Comparison of ENCODE assay signal across 31 mouse cellular contexts in the genomic region with DNA sequence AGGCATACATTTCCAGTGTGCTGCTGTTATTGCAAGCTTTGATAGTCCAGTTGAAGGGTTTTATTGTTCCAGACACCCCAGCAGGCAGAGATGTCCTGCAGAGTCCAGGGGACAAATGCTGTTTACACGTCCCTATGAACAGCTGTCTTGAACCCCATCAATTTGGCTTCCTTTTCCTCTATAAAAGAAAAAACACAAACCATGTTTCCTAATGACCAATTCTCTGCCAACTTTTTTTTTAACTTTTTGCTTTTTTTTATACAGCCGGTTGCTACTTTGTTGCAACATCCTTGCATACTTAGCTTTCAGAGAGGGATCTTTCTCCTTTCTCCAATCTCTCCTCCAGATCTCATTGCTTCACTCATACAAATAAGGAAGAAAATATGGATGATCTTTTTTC. TPM values are rescaled to one million over a fixed set of nuclear protein-coding genes. Genes with fewer than 3 reads are reported as not detected.
A peak's percentile ranks its signal among the peaks of the same experiment; 100 is the strongest.
DNase-seq lines count a peak whose midpoint lies in the region; ATAC-seq and TF ChIP-seq lines count a peak whose summit lies in the region.
"Had no signal": no experiment of that assay in that cellular context is flagged by ENCODE, and none has a peak within 500 bp of the region (broad histone marks: within the 10 kb centered on the region; RNA-seq: fewer than 3 reads in every experiment).

No protein-coding gene starts in this region.

- no peak overlapping the region for H3K4me2 ChIP-seq in lung, embryonic 16.5 days (ENCODE audit: low read depth, low read length)
- H3K4me2 ChIP-seq: embryonic facial prominence, embryonic 12.5 days; hindbrain, embryonic 12.5 days; intestine, embryonic 15.5 days; limb, embryonic 15.5 days; liver, embryonic 15.5 days; midbrain, embryonic 11.5 days; neural tube, embryonic 13.5 days had no signal

- TF ChIP-seq EP300 in ES-Bruce4 (IDR thresholded peaks at IDR 0.05; ENCODE audit: insufficient read depth, low read depth, low read length): no peak

- TF ChIP-seq POLR2A in lung, adult 2 months (IDR thresholded peaks at IDR 0.05; ENCODE audit: borderline replicate concordance, extremely low read depth, low read depth, low read length): no peak
- no peak for TF ChIP-seq POLR2A in ES-Bruce4 (IDR thresholded peaks at IDR 0.05; ENCODE audit: insufficient read depth, low read length)
- TF ChIP-seq POLR2A in cerebellum, adult 2 months (IDR thresholded peaks at IDR 0.05; ENCODE audit: borderline replicate concordance, insufficient read depth, low read length): no peak

- no peak for DNase-seq in lung, adult 2 months
- DNase-seq in adipocyte (ENCODE audit: low spot score): peak; percentile 6
- DNase-seq in forebrain, embryonic 10.5 days (ENCODE audit: extremely low spot score, low spot score): no peak
- no peak for DNase-seq in cerebellum, adult 2 months
- DNase-seq: adrenal gland, adult 8-10 months; B cell, adult 2 months; cerebellum, adult 9-10 months; cerebellum, postnatal 36 days; embryo, embryonic 11 days; heart, postnatal 14 days; kidney, adult 2 months; layer of hippocampus, postnatal 36 days; right cerebral cortex, postnatal 4 days; thymus, adult 2 months; thymus, postnatal 36 days had no signal

- H3K4me3 ChIP-seq in lung, embryonic 16.5 days (ENCODE audit: low read length): no peak overlapping the region
- no peak overlapping the region for H3K4me3 ChIP-seq in lung, adult 2 months (replicated peaks; ENCODE audit: extremely low read depth, low read depth, low read length)
- H3K4me3 ChIP-seq in ES-Bruce4 (ENCODE audit: low read depth, low read length): no peak overlapping the region
- no peak overlapping the region for H3K4me3 ChIP-seq in forebrain, embryonic 10.5 days
- H3K4me3 ChIP-seq in cerebellum, adult 2 months (replicated peaks; ENCODE audit: insufficient read depth, low read depth, low read length): no peak overlapping the region
- H3K4me3 ChIP-seq: embryonic facial prominence, embryonic 12.5 days; hindbrain, embryonic 12.5 days; intestine, embryonic 15.5 days; limb, embryonic 10.5 days; limb, embryonic 15.5 days; liver, embryonic 15.5 days; neural tube, embryonic 13.5 days had no signal

- no peaks in the 10 kb centered on the region for H3K36me3 ChIP-seq in lung, embryonic 16.5 days (ENCODE audit: control insufficient read depth, insufficient read depth, low read length)
- no peaks in the 10 kb centered on the region for H3K36me3 ChIP-seq in ES-Bruce4 (ENCODE audit: control insufficient read depth, insufficient read depth, low read length, poor library complexity, severe bottlenecking)
- no peaks in the 10 kb centered on the region for H3K36me3 ChIP-seq in forebrain, embryonic 10.5 days (replicated peaks)
- H3K36me3 ChIP-seq: embryonic facial prominence, embryonic 12.5 days; hindbrain, embryonic 12.5 days; intestine, embryonic 15.5 days; limb, embryonic 10.5 days; limb, embryonic 15.5 days; liver, embryonic 15.5 days; neural tube, embryonic 13.5 days had no signal

- no peak overlapping the region for H3K9ac ChIP-seq in lung, embryonic 16.5 days (ENCODE audit: low read length)
- no peak overlapping the region for H3K9ac ChIP-seq in ES-Bruce4 (ENCODE audit: low read depth, poor library complexity, severe bottlenecking)
- H3K9ac ChIP-seq: embryonic facial prominence, embryonic 12.5 days; hindbrain, embryonic 12.5 days; intestine, embryonic 15.5 days; limb, embryonic 15.5 days; liver, embryonic 15.5 days; neural tube, embryonic 13.5 days had no signal

- 31% methylated on average over 2 of the region's 2 CpGs for WGBS in lung, embryonic 16.5 days
- 37% methylated on average over 2 of the region's 2 CpGs for WGBS in lung, adult 2 months
- WGBS in forebrain, embryonic 10.5 days: 69% methylated on average over 2 of the region's 2 CpGs
- 44% methylated on average over 2 of the region's 2 CpGs for WGBS in cerebellum, adult 2 months

- H3K27ac ChIP-seq in lung, embryonic 16.5 days (ENCODE audit: low read length): 0 out of 2 replicates have a peak overlapping the region, but pooled peaks have one; percentile 51
- H3K27ac ChIP-seq in ES-Bruce4 (ENCODE audit: insufficient read depth, low read length): 0 out of 2 replicates have a peak overlapping the region, but pooled peaks have one; percentile 21
- no peak overlapping the region for H3K27ac ChIP-seq in forebrain, embryonic 10.5 days
- H3K27ac ChIP-seq in cerebellum, adult 2 months (ENCODE audit: insufficient read depth, low read length): no peak overlapping the region
- H3K27ac ChIP-seq: embryonic facial prominence, embryonic 12.5 days; hindbrain, embryonic 12.5 days; hindbrain, postnatal 0 days; intestine, embryonic 15.5 days; limb, embryonic 10.5 days; limb, embryonic 15.5 days; liver, embryonic 15.5 days; neural tube, embryonic 13.5 days had no signal

- H3K9me3 ChIP-seq in lung, embryonic 16.5 days (ENCODE audit: control insufficient read depth, low read length): no peaks in the 10 kb centered on the region
- no peaks in the 10 kb centered on the region for H3K9me3 ChIP-seq in ES-Bruce4 (replicated peaks; ENCODE audit: control insufficient read depth, insufficient read depth, low read length, poor library complexity, severe bottlenecking)
- no peaks in the 10 kb centered on the region for H3K9me3 ChIP-seq in forebrain, embryonic 10.5 days
- H3K9me3 ChIP-seq: embryonic facial prominence, embryonic 12.5 days; hindbrain, embryonic 12.5 days; intestine, embryonic 15.5 days; limb, embryonic 10.5 days; limb, embryonic 15.5 days; liver, embryonic 15.5 days; neural tube, embryonic 13.5 days had no signal

- peak; percentile 55; the same call in 1 of the 2 replicates for ATAC-seq in lung, embryonic 16.5 days (ENCODE audit: low read depth)
- 0 out of 2 replicates have a peak, but pooled peaks have one; percentile 19 for ATAC-seq in megakaryocyte progenitor cell, adult 5-6 weeks (replicated peaks; ENCODE audit: poor library complexity)
- ATAC-seq: activated CD4-positive, CD25-positive, alpha-beta regulatory T cell, adult 4 months; forebrain, embryonic 16.5 days; hindbrain, postnatal 0 days; intestine, embryonic 15.5 days; midbrain, embryonic 16.5 days had no signal

- H3K27me3 ChIP-seq in lung, embryonic 16.5 days (ENCODE audit: control insufficient read depth, insufficient read depth, low read depth, low read length): no peaks in the 10 kb centered on the region
- no peaks in the 10 kb centered on the region for H3K27me3 ChIP-seq in ES-Bruce4 (ENCODE audit: control insufficient read depth, insufficient read depth, low read length, poor library complexity, severe bottlenecking)
- peaks cover 8% of the 10 kb centered on the region; the same call in 1 of the 2 replicates for H3K27me3 ChIP-seq in forebrain, embryonic 10.5 days (ENCODE audit: poor library complexity, severe bottlenecking)
- H3K27me3 ChIP-seq in cerebellum, adult 2 months (ENCODE audit: control insufficient read depth, insufficient read depth, low read length): no peaks in the 10 kb centered on the region; the same call in 1 of the 2 replicates
- H3K27me3 ChIP-seq: embryonic facial prominence, embryonic 12.5 days; hindbrain, embryonic 12.5 days; intestine, embryonic 15.5 days; neural tube, embryonic 13.5 days had no signal

- H3K4me1 ChIP-seq in lung, embryonic 16.5 days (replicated peaks; ENCODE audit: control insufficient read depth, insufficient read depth, low read length): peaks cover 8% of the 10 kb centered on the region
- H3K4me1 ChIP-seq in lung, adult 2 months (ENCODE audit: control insufficient read depth, insufficient read depth, low read length): peaks cover 2% of the 10 kb centered on the region; the same call in 1 of the 2 replicates
- H3K4me1 ChIP-seq in ES-Bruce4 (ENCODE audit: control insufficient read depth, insufficient read depth, low read length): peaks cover 7% of the 10 kb centered on the region
- peaks cover 55% of the 10 kb centered on the region for H3K4me1 ChIP-seq in forebrain, embryonic 10.5 days
- no peaks in the 10 kb centered on the region; the same call in 1 of the 2 replicates for H3K4me1 ChIP-seq in cerebellum, adult 2 months (ENCODE audit: control insufficient read depth, insufficient read depth, low read length)
- H3K4me1 ChIP-seq: liver, embryonic 15.5 days had no signal

- no peak for TF ChIP-seq CTCF in lung, adult 2 months (IDR thresholded peaks at IDR 0.05; ENCODE audit: insufficient read depth, low read length)
- TF ChIP-seq CTCF in ES-Bruce4 (IDR thresholded peaks at IDR 0.05; ENCODE audit: low read depth, low read length): no peak
- no peak for TF ChIP-seq CTCF in cerebellum, adult 2 months (IDR thresholded peaks at IDR 0.05; ENCODE audit: borderline replicate concordance, insufficient read depth, low read depth, low read length)

RNA-seq across cellular contexts. Expression of a gene that starts 4.4 kb away (rescaled TPM):
- 2.2 and 2.4 TPM in 2 replicates for polyA plus RNA-seq in lung, embryonic 16.5 days (2015; fragmentation: Nextera tagmentation; extraction: Ambion mirVana)
- polyA plus RNA-seq in lung, adult 2 months (2012; rRNA removed): 0.17 and 0.63 TPM in 2 replicates
- 20.2 and 20.3 TPM in 2 replicates for polyA plus RNA-seq in ES-Bruce4 (2011; ENCODE audit: insufficient read depth, insufficient read length, low read depth, missing spikeins)
- total RNA-seq in megakaryocyte progenitor cell, adult 5-6 weeks (2015): not detected in 2 replicates
- total RNA-seq in megakaryocyte progenitor cell, adult 5-6 weeks (2017): not detected in 2 replicates
- 23.4 and 24.9 TPM in 2 replicates for polyA plus RNA-seq in forebrain, embryonic 10.5 days (2016; fragmentation: Nextera tagmentation; extraction: Ambion mirVana)
- 1.9 TPM in 2 replicates for polyA plus RNA-seq in cerebellum, adult 2 months (2012; rRNA removed)
- total RNA-seq: megakaryocyte, adult 5-6 weeks had no signal
- polyA plus RNA-seq: activated CD4-positive, CD25-positive, alpha-beta regulatory T cell, adult 4 months had no signal

Comparison
In these comparisons a context has a peak if more than half of its experiments do, and no peak if none do; other contexts are left out.
1. H3K27ac ChIP-seq: peak in lung, embryonic 16.5 days (single experiment) and ES-Bruce4 (single experiment); none in forebrain, embryonic 10.5 days (single experiment) and cerebellum, adult 2 months (single experiment).